Mouse (Mus musculus): Measurements from ENCODE around the gene Klhl6.
A peak's percentile ranks its signal among the peaks of the same experiment; 100 is the strongest.

Klhl6 gene

GRCm38 (mm10) chr16:19968666-19969065, 14.2 kb downstream of the Klhl6 start:
- DNase-seq: no peak

- DNase-seq: no peak
These were observed 14.9 kb downstream of the Klhl6 start for GRCm38 (mm10) chr16:19967897-19968392.

GRCm38 (mm10) chr16:19966976-19967375, 15.9 kb downstream of the Klhl6 start:
- DNase-seq: no peak

DNA sequence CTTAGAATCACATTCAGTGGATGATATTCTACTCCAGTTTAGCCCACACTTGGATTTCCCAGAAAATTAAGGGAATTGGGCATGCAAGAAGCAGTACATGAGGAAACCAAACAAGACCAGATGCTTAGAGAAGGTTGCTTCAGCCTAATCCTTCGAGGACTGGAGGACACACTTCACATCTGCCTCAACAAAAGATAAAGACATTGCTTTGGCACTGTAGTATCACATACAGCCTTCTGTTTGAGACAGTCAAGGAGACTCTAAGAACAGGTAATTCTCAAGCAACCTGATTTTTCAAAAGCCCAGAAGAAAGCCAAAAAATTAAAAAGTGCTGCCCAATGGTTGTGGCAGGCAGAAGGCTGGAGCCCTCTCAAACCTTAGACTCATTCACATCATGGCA, 16.4 kb downstream of the Klhl6 start:
- DNase-seq: no peak

- DNase-seq: no peak
These were observed 19.9 kb downstream of the Klhl6 start for GRCm38 (mm10) chr16:19962951-19963350.

- DNase-seq: no peak
These were observed 21.8 kb downstream of the Klhl6 start for GRCm38 (mm10) chr16:19961070-19961469.

- no peak for DNase-seq
These were observed 22.3 kb downstream of the Klhl6 start for GRCm38 (mm10) chr16:19960407-19961058.

- no peak for DNase-seq
These were observed 25.8 kb downstream of the Klhl6 start for GRCm38 (mm10) chr16:19957051-19957450.

DNA sequence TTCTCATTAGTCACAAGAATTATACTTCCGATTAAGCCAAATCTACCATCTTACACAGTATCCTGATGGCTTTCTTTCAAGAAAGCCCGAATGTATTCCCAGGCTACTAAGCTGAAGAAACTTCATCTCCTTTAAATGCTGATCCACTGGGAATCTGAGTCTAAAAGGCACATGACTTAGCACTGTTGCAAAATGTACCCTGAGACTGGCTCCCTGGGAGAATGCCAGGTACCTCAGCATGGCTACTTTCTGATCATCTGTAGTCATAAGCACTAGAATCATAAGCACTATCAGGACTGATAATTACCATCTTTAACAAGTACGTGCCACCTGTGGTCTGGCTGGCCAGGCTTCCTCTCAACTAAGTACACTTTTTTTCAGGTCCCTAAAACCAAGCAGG, 35.5 kb downstream of the Klhl6 start:
- no peak for DNase-seq

DNA sequence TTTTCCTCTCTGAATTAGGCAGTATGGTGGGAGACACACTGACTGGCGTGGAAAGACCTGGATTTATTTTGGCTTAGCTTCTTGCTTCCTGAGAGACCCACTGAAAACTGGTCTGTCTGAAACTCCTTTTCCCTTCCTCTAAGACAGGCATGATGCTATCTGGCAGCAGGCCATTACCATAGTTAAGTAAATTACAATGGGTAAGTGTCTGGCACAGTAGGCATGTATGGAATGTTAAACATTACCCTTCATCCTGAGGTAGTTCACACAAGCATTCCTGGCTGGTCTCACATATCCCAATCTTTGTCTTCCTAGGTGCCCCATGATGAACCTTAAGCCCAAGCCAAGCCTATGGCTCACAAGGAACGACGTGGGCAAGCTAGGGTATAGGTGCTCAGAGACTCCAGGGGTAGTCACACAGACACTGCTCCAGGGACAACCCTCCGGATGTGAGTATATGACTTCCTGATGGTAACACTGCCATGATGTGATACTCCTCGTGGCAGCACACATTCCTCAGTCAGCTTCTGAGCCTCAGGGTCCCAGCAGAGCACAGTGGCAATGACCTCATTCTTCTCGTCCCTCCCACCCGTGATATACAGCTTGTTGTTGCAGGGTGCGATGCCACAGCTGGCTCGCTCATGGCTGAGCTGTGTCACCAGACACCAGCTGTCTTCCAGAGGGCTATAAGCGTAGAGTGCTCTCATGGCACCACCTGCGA, 36.1 kb downstream of the Klhl6 start:
- no peak for DNase-seq

- no peak for DNase-seq
These were observed 62.0 kb downstream of the Klhl6 start for GRCm38 (mm10) chr16:19920823-19921222.

DNA sequence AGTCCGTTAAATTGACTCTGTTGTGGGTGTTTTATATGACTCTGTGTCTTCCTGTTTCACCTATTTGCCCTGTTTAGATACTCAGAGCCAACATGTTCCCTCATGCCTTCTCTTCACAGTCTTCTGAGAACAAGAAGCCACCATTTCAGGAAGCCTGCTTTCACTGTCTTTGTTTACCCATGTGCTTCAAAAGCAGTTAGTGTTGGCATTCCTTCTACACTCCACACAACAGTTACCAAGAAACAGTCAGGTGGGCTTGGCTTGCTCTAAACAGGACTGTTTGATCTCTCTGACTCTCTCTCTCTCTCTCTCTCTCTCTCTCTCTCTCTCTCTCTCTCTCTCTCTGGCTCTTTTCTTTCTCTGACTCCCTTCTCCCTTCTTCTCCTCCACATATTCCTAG, 64.6 kb downstream of the Klhl6 start:
- no peak for DNase-seq

GRCm38 (mm10) chr16:19912582-19912981, 70.3 kb downstream of the Klhl6 start:
- no peak for DNase-seq

GRCm38 (mm10) chr16:19908291-19908690, 74.5 kb downstream of the Klhl6 start:
- no peak for DNase-seq

- DNase-seq: peak; percentile 59 to 64
These were observed 75.7 kb downstream of the Klhl6 start for GRCm38 (mm10) chr16:19907103-19907502.

GRCm38 (mm10) chr16:19904734-19905479, 77.9 kb downstream of the Klhl6 start:
- no peak for DNase-seq

DNA sequence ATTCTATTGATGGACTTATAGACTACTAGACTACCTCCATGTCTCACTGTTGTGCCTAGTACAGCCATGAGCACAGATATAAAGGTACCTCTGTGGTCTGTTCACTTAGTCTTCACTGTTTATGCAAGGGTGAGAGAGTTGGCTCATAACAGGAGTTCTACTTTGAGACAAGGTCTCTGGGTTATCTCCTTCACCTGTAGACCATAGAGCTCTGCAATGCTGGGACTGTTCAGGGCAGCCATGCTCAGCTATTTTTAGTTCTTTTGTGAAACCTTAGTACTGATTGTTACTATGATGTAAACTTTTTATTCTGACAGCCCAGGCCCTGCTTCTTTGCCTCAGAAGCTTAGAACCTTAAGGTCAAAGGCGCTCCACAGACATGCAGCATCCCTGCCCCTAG, 79.0 kb downstream of the Klhl6 start:
- no peak for DNase-seq
